Mouse (Mus musculus): ENCODE measurements around the gene Zan.

The Zan gene

DNA sequence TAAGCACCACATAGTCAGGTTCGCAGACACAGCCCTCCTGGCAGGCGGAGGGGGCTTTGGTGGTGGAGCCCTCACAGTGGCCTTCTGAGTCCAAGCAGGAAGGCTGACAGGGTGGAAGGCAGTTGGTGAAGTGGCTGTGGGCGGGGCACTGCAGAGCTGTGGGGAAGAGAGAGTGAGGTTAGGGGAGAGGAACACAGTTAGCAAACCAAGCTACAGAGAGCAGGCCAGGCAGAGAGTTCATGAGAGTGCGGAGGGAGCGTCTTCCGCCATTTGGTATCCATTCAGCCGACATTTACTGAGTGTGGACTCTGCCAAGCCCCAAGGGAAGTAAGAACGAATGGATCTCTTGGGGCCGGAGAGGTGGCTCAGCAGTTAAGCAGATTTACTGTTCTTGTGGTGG is 57.8 kb downstream of the Zan start:
- DNase-seq (ENCODE audit: inconsistent age in 2 of 2, low spot score in 1 of 2), result no peak

DNA sequence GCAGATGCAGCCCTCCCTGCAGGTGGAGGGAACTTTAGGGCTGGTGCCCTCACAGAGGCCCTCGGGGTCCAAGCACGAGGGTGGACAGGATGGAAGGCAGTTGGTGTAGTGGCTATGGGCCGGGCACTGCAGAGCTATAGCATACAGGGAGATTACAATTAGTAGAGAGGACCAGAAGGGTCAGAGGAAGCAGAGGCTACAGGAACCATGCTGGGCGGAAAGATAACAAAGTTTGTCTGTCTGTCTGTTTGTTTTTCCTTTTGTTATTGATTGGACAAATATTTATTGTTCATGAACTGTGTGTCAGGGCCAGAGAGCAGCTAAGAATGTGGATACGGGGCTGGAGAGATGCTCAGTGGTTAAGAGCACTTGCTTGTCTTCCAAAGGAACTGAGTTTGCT is 62.6 kb downstream of the Zan start:
- no peak for DNase-seq (ENCODE audit: inconsistent age in 2 of 2, low spot score in 1 of 2)

DNA sequence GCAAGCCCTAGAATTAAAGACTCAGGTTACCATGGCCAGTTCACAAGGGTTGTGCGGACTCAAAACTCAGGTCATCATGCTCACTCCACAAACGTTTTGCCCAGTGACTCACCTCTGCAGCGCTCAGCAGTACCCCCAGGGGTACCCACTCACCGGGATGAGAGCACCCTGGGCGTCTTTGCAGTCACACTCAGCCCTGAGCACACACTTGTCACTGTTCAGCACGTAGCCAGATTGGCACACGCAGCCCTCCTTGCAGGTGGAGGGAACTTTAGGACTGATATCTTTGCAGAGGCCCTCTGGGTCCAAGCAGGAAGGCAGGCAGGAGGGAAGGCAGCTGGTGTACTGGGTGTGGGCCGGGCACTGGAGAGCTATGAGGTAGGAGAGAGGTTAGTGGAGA is 65.6 kb downstream of the Zan start:
- no peak for DNase-seq (ENCODE audit: inconsistent age in 2 of 2, low spot score in 1 of 2)

DNA sequence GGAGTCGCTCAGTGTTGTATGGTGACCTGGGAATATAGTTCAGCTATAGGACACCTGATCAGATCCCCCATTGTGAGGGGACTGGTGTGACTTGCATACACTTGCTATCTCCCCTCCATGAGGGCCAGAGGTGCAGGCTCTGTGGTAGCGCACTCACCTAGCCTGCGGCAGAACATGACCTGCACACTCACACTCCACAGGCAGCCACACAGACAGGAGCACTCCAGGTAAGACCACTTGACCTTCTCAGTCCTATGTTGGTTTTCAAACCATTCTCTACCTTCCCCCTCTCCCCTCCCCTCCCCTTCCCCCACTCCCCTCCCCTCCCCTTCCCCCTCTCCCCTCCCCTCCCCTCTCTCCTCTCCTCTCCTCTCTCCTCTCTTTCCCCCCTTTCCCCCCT is 66.3 kb downstream of the Zan start:
- no peak for DNase-seq (ENCODE audit: inconsistent age in 2 of 2, low spot score in 1 of 2)

DNA sequence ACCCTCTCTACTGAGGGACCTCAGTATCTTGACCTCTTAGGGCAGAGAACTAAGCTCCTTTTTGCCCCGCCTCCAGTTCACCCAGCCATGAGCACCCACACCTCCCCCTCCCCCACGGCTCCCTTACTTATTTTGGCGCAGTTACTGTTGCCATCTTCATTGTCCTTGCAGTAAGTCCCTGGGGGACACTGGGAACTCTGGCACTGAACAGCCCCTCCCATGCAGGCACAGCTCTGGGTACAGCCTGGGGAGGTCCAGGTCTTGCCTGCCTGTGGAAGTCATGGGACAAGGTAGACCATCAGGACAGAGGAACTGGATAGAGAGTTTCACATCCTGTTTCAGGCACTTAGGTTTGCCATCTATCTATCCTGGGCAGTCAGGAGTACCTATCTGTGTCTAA is 66.8 kb downstream of the Zan start:
- no peak for DNase-seq (ENCODE audit: inconsistent age in 2 of 2, low spot score in 1 of 2)

DNA sequence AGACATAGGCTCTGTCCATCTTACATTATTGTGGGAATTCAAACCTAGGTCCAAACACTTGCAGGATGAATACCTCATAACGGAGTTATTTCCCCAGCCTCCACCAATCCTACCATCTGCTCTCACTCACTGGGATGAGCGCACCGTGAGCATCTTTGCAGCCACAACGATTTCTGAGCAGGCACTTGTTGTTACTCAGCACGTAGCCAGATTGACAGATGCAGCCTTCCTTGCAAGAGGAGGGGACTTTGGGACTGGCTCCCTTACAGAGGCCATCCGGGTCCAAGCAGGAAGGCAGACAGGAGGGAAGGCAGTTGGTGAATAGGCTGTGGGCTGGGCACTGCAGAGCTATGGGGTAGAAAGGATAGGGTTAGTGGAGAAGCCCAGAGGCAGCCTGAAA is 67.4 kb downstream of the Zan start:
- DNase-seq (ENCODE audit: inconsistent age in 2 of 2, low spot score in 1 of 2), result no peak

DNA sequence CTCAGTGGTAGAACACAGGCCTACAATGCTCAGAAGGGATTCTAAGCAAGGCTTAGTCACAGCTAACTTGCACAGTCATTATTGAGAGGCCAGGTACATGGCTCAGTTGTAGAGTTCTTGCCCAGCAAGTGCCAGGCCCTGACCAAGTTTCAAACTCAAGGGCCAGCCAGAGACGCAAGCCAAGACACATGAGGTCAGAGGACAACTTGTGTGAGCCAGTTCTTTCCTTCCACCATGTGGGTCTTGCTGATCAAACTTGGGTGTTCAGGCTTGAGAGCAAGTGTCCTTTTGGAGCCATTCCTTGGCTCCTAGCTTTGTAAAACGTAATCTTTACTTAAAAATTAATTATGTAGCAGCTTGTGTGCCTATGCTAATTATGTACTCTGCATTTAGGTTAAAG is 72.8 kb downstream of the Zan start:
- peak in 1 of 2 experiments; percentile 57 for DNase-seq (ENCODE audit: inconsistent age in 2 of 2, low spot score in 1 of 2)

DNA sequence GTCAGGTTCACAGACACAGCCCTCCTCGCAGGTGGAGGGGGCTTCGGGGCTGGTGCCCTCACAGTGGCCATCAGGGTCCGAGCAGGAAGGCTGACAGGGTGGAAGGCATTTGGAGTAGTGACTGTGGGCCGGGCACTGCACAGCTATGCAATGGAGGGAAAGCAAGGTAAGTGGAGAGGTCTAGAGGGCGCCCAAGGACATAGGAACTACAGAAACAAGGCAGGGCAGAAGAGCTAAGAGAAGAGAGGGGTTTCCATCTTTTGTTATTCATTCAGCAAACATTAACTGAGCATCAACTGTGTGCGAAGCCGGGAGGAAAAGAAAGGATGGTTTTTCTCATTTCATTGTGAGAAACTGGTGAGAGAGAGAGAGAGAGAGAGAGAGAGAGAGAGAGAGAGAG is 82.4 kb downstream of the Zan start:
- no peak for DNase-seq (ENCODE audit: inconsistent age in 2 of 2, low spot score in 1 of 2)

DNA sequence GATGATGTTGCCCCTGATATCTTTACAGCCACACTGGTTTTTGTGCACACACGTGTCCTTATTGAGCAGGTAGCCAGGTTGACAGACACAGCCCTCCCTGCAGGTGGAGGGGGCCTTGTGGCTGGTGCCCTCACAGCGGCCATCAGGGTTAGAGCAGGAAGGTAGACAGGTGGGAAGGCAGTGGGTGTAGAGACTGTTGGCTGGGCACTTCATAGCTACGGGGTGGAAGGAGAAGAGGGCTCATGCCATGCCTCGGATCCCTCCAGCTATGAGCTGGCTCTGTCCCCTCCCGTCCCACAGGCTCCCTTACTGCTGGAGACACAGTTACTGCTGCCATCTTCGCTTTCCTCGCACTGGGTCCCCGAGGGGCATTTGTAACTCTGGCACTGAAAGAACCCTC is 85.2 kb downstream of the Zan start:
- no peak for DNase-seq (ENCODE audit: inconsistent age in 2 of 2, low spot score in 1 of 2)

DNA sequence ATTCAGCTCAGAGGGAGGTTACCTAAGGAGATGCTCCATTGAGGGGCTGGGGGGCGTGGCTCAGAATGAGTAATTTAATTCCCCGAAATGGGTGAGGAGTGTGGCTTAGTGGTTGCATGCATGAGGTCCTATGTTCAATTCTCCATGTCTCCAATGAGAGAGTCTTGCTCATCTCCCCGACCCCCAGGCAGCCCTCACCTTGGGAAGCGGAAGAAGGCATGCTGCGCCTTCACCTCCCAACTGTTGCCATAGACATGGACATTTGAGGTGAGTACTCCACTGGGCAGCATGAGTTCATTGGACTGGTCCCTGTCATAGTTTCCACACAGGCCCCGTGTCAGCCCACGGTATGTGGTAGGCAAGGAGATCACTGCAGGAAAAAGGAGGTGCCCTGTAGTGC is 90.2 kb downstream of the Zan start:
- DNase-seq (ENCODE audit: inconsistent age in 2 of 2, low spot score in 1 of 2), result no peak

DNA sequence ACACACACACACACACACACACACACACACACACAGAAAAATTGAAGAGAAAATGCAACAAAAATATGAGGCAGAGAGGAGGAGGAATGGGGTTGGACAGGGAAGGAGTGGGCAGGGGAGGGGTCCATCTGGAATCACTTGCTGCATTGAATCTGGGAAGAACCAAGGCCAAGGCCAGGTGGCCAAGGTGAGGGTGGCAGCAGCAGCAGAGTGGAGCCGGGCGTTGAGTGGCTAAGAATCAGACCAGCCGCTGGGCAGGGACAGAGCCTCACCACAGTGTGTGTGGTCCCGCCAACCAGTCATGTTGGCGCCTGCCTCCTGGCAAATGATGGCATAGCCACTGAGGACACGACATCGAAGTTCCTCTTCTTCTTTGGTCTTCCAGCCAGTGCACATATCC is 93.4 kb downstream of the Zan start:
- DNase-seq (ENCODE audit: inconsistent age in 2 of 2, low spot score in 1 of 2), result no peak

DNA sequence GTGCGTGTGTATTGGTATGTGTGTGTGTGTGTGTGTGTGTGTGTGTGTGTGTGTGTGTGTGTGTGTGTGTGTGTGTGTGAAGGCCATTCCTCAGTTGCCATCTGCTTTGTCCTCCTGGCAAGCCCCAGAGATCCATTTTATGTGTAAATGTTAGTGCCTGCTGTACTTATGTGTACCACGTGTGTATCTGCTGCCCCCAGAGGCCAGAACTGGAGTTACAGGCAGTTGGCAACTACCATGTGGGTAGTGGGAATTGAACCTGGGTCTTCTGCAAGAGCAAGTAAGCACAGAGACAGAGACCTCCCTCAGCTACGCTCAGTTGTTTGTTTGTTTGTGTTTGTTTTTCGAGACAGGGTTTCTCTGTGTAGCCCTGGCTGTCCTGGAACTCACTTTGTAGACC is 95.7 kb downstream of the Zan start:
- DNase-seq (ENCODE audit: inconsistent age in 2 of 2, low spot score in 1 of 2), result peak; percentile 50 to 84

DNA sequence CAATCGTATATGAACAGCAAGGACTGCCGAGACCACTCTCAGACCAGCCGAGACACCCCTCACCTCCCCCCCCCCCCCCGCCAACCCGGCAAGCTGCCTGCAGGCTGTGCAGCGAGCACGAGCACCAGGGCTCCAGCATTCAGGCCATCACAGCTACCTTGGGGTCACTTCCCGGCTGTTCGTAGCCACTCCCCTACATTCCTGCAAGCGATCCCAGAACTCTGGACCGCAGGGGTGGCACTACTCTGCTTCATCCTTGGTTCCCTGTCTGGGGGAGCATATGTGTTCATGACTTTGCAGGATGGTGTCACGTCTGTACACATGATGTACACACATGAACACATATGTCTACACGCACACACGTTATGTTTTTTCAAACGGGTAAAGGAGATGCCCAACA is 99.3 kb downstream of the Zan start:
- DNase-seq (ENCODE audit: inconsistent age in 2 of 2, low spot score in 1 of 2), result no peak

DNA sequence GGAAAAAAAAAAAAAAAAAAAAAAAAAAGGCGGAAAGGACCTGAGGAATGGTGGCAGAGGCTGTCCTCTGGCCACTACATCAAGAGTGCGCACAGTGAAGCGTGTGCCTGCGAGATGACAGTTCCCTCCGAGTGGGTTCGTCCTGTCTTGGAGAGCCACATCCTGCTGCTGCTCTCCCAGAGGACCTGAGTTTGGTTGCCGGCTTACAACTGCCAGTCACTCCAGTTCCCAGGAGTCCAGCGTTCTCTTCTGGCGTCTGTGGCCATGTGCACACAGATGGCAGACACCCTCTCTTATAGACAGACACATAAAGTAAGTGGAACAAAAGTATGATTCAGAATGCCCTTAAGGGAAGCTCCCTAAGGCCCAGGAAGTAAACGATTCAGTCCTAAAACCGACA is 99.7 kb downstream of the Zan start:
- DNase-seq (ENCODE audit: inconsistent age in 2 of 2, low spot score in 1 of 2), result peak in 1 of 2 experiments; percentile 58

DNA sequence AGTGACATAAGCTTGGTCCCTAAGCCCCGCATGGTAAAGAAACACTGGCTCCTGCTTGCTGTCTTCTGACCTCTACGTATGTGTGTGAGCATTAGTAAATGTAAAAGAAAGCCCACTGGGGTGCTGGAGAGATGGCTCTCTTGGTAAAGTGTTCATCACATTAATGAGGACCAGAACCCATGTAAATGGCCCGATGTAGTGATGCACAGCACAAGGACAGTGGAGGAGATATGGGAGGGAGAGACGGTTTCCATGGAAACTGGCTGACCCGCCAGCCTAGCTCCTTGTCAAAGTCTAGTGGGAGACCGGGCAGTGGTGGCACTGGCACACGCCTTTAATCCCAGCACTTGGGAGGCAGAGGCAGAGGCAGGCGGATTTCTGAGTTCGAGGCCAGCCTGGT is 100.1 kb downstream of the Zan start:
- DNase-seq (ENCODE audit: inconsistent age in 2 of 2, low spot score in 1 of 2), result no peak

DNA sequence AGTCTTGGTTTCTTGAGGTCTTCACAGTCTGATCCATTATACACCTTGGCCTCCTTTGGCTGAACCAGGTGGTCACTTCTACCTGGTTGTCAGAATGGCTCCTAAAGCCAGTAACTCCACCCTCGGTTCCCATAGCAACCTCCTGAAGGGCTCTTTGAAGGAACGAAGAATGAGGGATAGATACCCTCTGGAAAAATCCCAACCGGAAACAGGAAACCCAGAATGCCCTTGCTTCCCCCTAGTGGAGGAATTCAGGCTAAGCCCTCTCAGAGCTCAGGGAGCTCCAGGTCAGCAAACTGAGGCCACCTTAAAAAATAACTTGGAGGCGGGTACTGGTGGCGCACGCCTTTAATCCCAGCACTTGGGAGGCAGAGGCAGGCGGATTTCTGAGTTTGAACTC is 100.7 kb downstream of the Zan start:
- peak in 1 of 2 experiments; percentile 77 for DNase-seq (ENCODE audit: inconsistent age in 2 of 2, low spot score in 1 of 2)

DNA sequence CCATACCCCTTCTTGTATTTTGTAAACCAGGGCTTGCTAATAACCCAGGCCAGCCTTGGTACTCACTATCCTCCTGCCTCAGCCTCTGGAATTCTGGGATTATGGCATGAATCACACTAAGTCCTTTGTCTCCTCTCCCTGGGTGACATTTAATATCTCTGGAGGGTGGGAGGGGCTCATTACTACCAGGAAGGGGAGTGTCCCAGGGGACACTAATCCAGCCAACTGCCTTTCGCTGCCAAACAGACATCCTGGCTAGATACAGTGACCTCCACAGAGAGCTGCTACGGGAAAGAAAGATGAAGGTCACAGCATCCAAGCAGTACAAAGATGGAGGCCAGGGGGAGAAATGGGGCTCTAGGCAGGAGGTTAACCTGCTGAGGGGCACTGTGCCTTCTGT is 101.2 kb downstream of the Zan start:
- DNase-seq (ENCODE audit: inconsistent age in 2 of 2, low spot score in 1 of 2), result peak; percentile 58 to 82

DNA sequence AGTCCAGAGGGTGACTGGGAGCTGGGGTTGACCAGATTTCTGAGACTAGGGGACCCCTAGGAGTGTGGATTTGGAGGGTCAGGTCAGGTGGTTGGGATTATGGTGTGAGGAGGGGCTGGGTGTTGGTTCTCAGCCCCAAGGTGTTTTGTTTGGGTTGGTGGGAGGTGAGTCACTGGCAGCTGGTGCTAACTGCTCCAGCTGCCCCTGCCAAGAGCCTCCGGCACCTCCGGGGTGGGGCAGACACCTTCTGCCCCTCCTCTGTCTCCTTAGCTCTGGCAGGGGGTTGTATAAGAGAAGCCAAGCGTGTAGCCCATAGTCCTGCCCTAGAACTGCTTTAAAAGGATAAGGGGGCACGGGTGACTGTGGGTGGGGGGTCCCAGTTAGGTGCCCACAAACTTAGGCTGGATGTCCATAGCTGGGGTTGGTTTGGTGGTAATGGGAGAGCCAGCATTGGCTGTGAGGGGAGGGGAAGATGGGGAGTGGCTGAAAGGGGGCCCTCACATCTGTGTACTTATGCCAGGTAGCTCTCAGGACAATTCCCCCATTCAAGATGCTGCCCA is 102.3 kb downstream of the Zan start:
- no peak for DNase-seq (ENCODE audit: inconsistent age in 2 of 2, low spot score in 1 of 2)

DNA sequence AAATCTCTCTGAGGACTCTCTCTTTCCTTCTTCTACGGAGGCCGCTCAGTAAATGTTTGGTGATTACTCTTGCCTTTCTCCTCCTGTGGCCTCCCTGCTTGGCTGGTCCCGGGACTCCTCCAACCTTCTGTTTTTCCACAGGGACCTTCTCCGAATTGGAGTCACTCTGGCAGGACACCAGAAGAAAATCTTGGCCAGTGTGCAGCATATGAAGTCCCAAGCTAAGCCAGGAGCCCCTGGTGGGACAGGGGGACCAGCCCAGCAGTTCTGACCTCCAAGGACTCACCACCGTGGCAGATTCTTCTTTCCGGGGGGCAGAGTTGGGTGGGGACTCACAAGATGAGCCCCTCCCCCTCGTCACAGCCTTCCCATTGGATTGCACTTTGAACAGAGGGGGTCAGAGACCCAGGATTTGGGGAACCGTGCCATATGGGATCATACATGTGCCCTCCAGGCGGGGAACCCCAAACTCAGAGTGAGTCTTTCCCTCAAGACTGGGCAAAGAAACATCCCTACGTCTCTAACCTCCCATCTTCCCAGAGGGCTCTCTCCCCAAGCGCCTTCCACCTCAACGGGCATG is 103.4 kb downstream of the Zan start:
- DNase-seq (ENCODE audit: inconsistent age in 2 of 2, low spot score in 1 of 2), result no peak

DNA sequence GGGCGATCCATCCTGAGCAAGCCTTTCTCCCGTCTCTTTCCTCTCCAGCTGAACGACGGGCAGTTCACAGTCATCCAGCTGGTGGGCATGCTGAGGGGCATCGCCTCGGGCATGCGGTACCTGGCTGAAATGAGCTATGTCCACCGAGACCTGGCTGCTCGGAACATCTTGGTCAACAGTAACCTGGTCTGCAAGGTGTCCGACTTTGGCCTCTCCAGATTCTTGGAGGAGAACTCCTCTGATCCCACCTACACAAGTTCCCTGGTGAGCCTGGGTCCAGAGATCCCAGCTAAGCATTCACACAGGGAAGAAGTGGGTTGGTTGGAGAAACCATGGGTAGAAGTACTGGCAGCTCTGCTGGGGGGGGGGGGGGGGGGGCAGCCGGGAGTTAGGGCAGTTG is 107.2 kb downstream of the Zan start:
- DNase-seq (ENCODE audit: inconsistent age in 2 of 2, low spot score in 1 of 2), result no peak

DNA sequence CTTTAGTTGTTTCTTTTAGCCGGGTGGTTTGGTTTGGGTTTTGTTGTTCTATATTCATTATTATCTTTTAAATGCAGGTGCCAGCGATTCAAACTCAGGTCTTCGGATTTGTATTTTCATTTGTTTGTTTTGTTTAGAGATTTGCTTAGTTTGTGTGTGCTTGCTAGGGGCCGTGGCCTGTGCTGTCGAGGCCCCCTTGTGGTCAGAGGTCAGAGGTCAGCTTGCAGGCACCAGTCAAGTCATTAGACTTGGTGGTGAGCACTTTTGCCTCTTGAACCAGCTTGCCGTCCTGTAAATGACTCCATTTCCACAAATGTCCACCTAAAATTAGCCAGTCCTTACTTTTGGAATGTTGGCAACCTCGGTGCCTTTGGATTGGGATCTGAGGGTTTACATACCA is 118.5 kb downstream of the Zan start:
- DNase-seq (ENCODE audit: inconsistent age in 2 of 2, low spot score in 1 of 2), result peak in 1 of 2 experiments; percentile 35

DNA sequence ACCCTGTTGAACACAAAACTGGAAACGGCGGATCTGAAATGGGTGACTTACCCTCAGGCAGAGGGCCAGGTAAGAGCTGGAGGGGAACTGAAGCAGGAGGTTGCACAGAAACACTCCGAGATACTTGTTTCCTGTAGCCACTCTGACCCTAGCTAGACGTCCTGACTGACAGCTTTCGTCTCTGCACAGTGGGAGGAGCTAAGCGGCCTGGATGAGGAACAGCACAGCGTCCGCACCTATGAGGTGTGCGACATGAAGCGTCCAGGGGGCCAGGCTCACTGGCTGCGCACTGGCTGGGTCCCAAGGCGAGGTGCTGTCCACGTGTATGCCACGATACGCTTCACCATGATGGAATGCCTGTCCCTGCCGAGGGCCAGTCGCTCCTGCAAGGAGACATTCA is 122.8 kb downstream of the Zan start:
- peak in 1 of 2 experiments; percentile 23 for DNase-seq (ENCODE audit: inconsistent age in 2 of 2, low spot score in 1 of 2)

All from adrenal gland, adult (tissue).